ENCODE assay signal across 19 mouse cellular contexts in the genomic region with DNA sequence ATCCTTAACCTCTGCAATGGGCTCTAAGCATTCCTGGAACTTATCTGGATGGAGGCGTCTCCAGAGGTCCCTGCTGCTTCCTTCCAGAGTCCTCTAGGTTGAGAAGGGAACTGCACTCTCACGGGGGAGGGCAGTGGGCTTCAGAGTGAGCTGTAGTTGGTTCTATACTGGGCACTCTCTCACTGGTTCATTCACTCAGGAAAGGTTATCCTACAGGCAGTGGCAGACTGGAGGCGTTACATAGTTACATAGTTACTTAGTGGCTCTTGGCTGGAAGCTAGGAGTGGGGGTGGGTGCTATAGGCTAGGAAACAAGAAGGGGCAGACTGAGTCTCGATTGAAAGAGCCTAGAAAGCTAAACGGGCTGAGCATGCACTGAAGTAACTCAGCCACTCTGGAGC. TPM values are rescaled to one million over a fixed set of nuclear protein-coding genes. Genes with fewer than 3 reads are reported as not detected.
DNase-seq lines count a peak whose midpoint lies in the region; ATAC-seq and TF ChIP-seq lines count a peak whose summit lies in the region.
"Had no signal": no experiment of that assay in that cellular context is flagged by ENCODE, and none has a peak within 500 bp of the region (broad histone marks: within the 10 kb centered on the region; RNA-seq: fewer than 3 reads in every experiment).

No protein-coding gene starts in this region.

- peak; percentile 54 for ATAC-seq in kidney, embryonic 16.5 days (ENCODE audit: low FRiP score, low TSS enrichment)
- no peak for ATAC-seq in midbrain, postnatal 0 days (ENCODE audit: low FRiP score)
- no peak for ATAC-seq in CD4-positive, CD25-positive, alpha-beta regulatory T cell, adult 4 months
- ATAC-seq: forebrain, embryonic 14.5 days; hindbrain, postnatal 0 days had no signal

- H3K4me2 ChIP-seq in kidney, embryonic 16.5 days (replicated peaks; ENCODE audit: low read depth, low read length): no peak overlapping the region
- H3K4me2 ChIP-seq in midbrain, postnatal 0 days (ENCODE audit: low read depth, low read length, poor library complexity, severe bottlenecking): no peak overlapping the region
- H3K4me2 ChIP-seq: heart, embryonic 13.5 days; liver, embryonic 11.5 days; lung, embryonic 14.5 days; neural tube, embryonic 13.5 days had no signal

- DNase-seq in kidney, adult 18-20 months: no peak
- no peak for DNase-seq in midbrain, embryonic 10.5 days (ENCODE audit: low spot score)
- DNase-seq in midbrain, postnatal 0 days (ENCODE audit: low spot score): no peak
- DNase-seq in left cerebral cortex, postnatal 25 days (ENCODE audit: low spot score in 2 of 2): peak; percentile 21 to 81
- DNase-seq in yolk sac, embryonic 10.5 days (ENCODE audit: low spot score): peak; percentile 17
- DNase-seq: cerebellum, postnatal 25 days; heart, postnatal 4 days; kidney, postnatal 36 days; layer of hippocampus, postnatal 36 days; thymus, adult 18-20 months had no signal

- no peak overlapping the region for H3K9ac ChIP-seq in kidney, embryonic 16.5 days (replicated peaks; ENCODE audit: low read length)
- no peak overlapping the region for H3K9ac ChIP-seq in midbrain, postnatal 0 days (replicated peaks; ENCODE audit: low read length, poor library complexity, severe bottlenecking)
- H3K9ac ChIP-seq: heart, embryonic 13.5 days; lung, embryonic 14.5 days; neural tube, embryonic 13.5 days had no signal

- peaks cover 7% of the 10 kb centered on the region; the same call in 1 of the 2 replicates for H3K9me3 ChIP-seq in kidney, embryonic 16.5 days (ENCODE audit: low read length)
- H3K9me3 ChIP-seq in midbrain, embryonic 10.5 days (replicated peaks): no peaks in the 10 kb centered on the region
- H3K9me3 ChIP-seq in midbrain, postnatal 0 days (ENCODE audit: low read length): no peaks in the 10 kb centered on the region
- H3K9me3 ChIP-seq: neural tube, embryonic 13.5 days had no signal

- no peak overlapping the region for H3K4me3 ChIP-seq in kidney, embryonic 16.5 days (ENCODE audit: low read length)
- H3K4me3 ChIP-seq in midbrain, embryonic 10.5 days: no peak overlapping the region
- no peak overlapping the region for H3K4me3 ChIP-seq in midbrain, postnatal 0 days (ENCODE audit: low read depth, low read length)
- H3K4me3 ChIP-seq: heart, embryonic 13.5 days; megakaryocyte, embryonic 14.5 days; neural tube, embryonic 13.5 days had no signal

- no peak for TF ChIP-seq CTCF in midbrain, postnatal 0 days (IDR thresholded peaks at IDR 0.05)

- H3K27ac ChIP-seq in kidney, embryonic 16.5 days (ENCODE audit: low read length): peak overlapping the region; percentile 35; the same call in 1 of the 2 replicates
- 0 out of 2 replicates have a peak overlapping the region, but pooled peaks have one; percentile 23 for H3K27ac ChIP-seq in midbrain, embryonic 10.5 days (replicated peaks)
- no peak overlapping the region for H3K27ac ChIP-seq in midbrain, postnatal 0 days (ENCODE audit: low read depth, low read length)
- H3K27ac ChIP-seq: heart, embryonic 13.5 days; hindbrain, postnatal 0 days; neural tube, embryonic 13.5 days had no signal

- intact Hi-C loops in left cerebral cortex, postnatal 25 days (cut with DNase I): no loop called here

- H3K36me3 ChIP-seq in kidney, embryonic 16.5 days (ENCODE audit: insufficient read depth, low read length): no peaks in the 10 kb centered on the region
- no peaks in the 10 kb centered on the region for H3K36me3 ChIP-seq in midbrain, embryonic 10.5 days
- H3K36me3 ChIP-seq in midbrain, postnatal 0 days (ENCODE audit: insufficient read depth, low read length): no peaks in the 10 kb centered on the region
- H3K36me3 ChIP-seq: heart, embryonic 13.5 days; neural tube, embryonic 13.5 days had no signal

- WGBS in kidney, embryonic 16.5 days: 34% methylated on average over 5 of the region's 5 CpGs
- WGBS in midbrain, embryonic 10.5 days: 70% methylated on average over 5 of the region's 5 CpGs
- 68% methylated on average over 5 of the region's 5 CpGs for WGBS in midbrain, postnatal 0 days

- H3K27me3 ChIP-seq in kidney, embryonic 16.5 days (ENCODE audit: insufficient read depth, low read length): no peaks in the 10 kb centered on the region
- no peaks in the 10 kb centered on the region for H3K27me3 ChIP-seq in midbrain, embryonic 10.5 days (ENCODE audit: low read depth, poor library complexity, severe bottlenecking)
- no peaks in the 10 kb centered on the region for H3K27me3 ChIP-seq in midbrain, postnatal 0 days (ENCODE audit: insufficient read depth, low read length)
- H3K27me3 ChIP-seq: heart, embryonic 13.5 days; neural tube, embryonic 13.5 days had no signal

- peaks cover 12% of the 10 kb centered on the region for H3K4me1 ChIP-seq in kidney, embryonic 16.5 days (ENCODE audit: insufficient read depth, low read length)
- H3K4me1 ChIP-seq in midbrain, embryonic 10.5 days: peaks cover 15% of the 10 kb centered on the region
- no peaks in the 10 kb centered on the region for H3K4me1 ChIP-seq in midbrain, postnatal 0 days (ENCODE audit: insufficient read depth, low read length)
- H3K4me1 ChIP-seq: megakaryocyte, embryonic 14.5 days had no signal

RNA-seq across cellular contexts. Expression of a gene that starts 26.4 kb away (rescaled TPM):
- polyA plus RNA-seq in kidney, embryonic 16.5 days (2015; fragmentation: Nextera tagmentation; extraction: Ambion mirVana): 7.9 and 10.8 TPM in 2 replicates
- polyA plus RNA-seq in midbrain, embryonic 10.5 days (2016; fragmentation: Nextera tagmentation; extraction: Ambion mirVana): 0.79 and 0.99 TPM in 2 replicates
- 5.6 and 6.3 TPM in 2 replicates for total RNA-seq in midbrain, postnatal 0 days (2014; rRNA removed)
- polyA plus RNA-seq in midbrain, postnatal 0 days (2015; fragmentation: Nextera tagmentation; extraction: Ambion mirVana): 5.2 and 6.0 TPM in 2 replicates
- 10 to 100 TPM; 12.3 to 15.3 TPM for total RNA-seq in left cerebral cortex, postnatal 25 days (2021)
- polyA plus RNA-seq in CD4-positive, CD25-positive, alpha-beta regulatory T cell, adult 4 months (2017; shearing (Covaris generic)): under 1 TPM in 1 of 2 experiments, not detected in 1; 0.32 TPM

Comparison
In these comparisons a context has a peak if more than half of its experiments do, and no peak if none do; other contexts are left out.
1. DNase-seq: peak in left cerebral cortex, postnatal 25 days (2 of 2) and yolk sac, embryonic 10.5 days (single experiment); none in kidney, adult 18-20 months (single experiment), midbrain, embryonic 10.5 days (single experiment) and midbrain, postnatal 0 days (single experiment).